Mouse (Mus musculus) kidney, adult 2 months (tissue): ENCODE measurements around the gene Spout1. TPM values are rescaled to one million over a fixed set of nuclear protein-coding genes. Genes with fewer than 3 reads are reported as not detected.
"Not testable (repeated sequence)": the region's sequence is repeated elsewhere in the genome, so short reads cannot be mapped to it uniquely, and the experiment has no call there.

ENCODE experiments used
- DNase-seq: peaks from one replicate; pipeline ENCODE4 v3.0.0; 2021
- H3K27ac ChIP-seq: fragments of 200-500 bp; 2 replicates; pipeline ENCODE4 v1.5.1; 2012; ENCODE audit warnings: low read depth, low read length, control low read depth, inconsistent platforms; ENCODE audit not compliant: insufficient read depth
- H3K27me3 ChIP-seq: fragments of 200-500 bp; replicated peaks from 2 replicates; pipeline ENCODE4 v1.6.1; 2012; ENCODE audit warnings: mild to moderate bottlenecking, moderate library complexity, low read length, inconsistent platforms; ENCODE audit not compliant: control insufficient read depth, insufficient read depth
- H3K36me3 ChIP-seq: fragments of 200-500 bp; 2 replicates; pipeline ENCODE4 v1.6.1; 2012; ENCODE audit warnings: mild to moderate bottlenecking, moderate library complexity, low read length, inconsistent platforms; ENCODE audit not compliant: control insufficient read depth, insufficient read depth
- H3K4me1 ChIP-seq: fragments of 200-500 bp; 2 replicates; pipeline ENCODE4 v1.6.1; 2011; ENCODE audit warnings: low read length; ENCODE audit not compliant: control insufficient read depth, insufficient read depth
- H3K4me3 ChIP-seq: fragments of 200-500 bp; 2 replicates; pipeline ENCODE4 v1.5.1; 2011; ENCODE audit warnings: mild to moderate bottlenecking, low read depth, low read length, control low read depth; ENCODE audit not compliant: insufficient read depth
- CTCF ChIP-seq: fragments of 200-500 bp; conservative IDR thresholded peaks from 2 replicates; pipeline ENCODE4 v1.5.1; 2011; ENCODE audit warnings: low read depth, mild to moderate bottlenecking, control low read depth, low read length, moderate library complexity, mixed read lengths; ENCODE audit not compliant: insufficient read depth, insufficient read length
- POLR2A ChIP-seq: fragments of 200-500 bp; IDR thresholded peaks from one replicate; pipeline ENCODE4 v1.6.1; 2011; ENCODE audit warnings: low read depth, low read length, control low read depth
- WGBS: fragments of 180-500 bp; shearing (Covaris S2); methylation state at CpG from one replicate; pipeline ENCODE4 v1.1.7; 2018; 5-methylcytosine and 5-hydroxymethylcytosine counted together
- polyA plus RNA-seq: library from polyadenylated mRNA; depleted of rRNA; stranded (reverse); fragments of >200 nt; gene quantifications from 2 replicates; pipeline ENCODE4 v1.2.3, GENCODE M21; 2012

Spout1 gene
- polyA plus RNA-seq, 1 experiment = 23.6 TPM

- Histone ChIP-seq H3K27me3 (no peaks in the 10 kb centered on the region), H3K27ac (no peak overlapping the region), H3K4me1 (peaks cover 16% of the 10 kb centered on the region; the same call in 1 of the 2 replicates), H3K36me3 (peaks cover 12% of the 10 kb centered on the region), H3K4me3 (no peak overlapping the region)
- peak; percentile 44 for DNase-seq
- WGBS = 69% methylated on average over 4 of the region's 4 CpGs
- TF ChIP-seq POLR2A (no peak), CTCF (no peak)
These were observed 33.8 kb downstream of the Spout1 start for GRCm38 (mm10) chr2:30144436-30144835.

- WGBS = 70% methylated on average over 4 of the region's 4 CpGs
- not testable (repeated sequence) for H3K4me3 ChIP-seq, H3K27ac ChIP-seq, H3K27me3 ChIP-seq
- peaks cover 11% of the 10 kb centered on the region for H3K36me3 ChIP-seq
- peaks cover 25% of the 10 kb centered on the region for H3K4me1 ChIP-seq
- DNase-seq = peak; percentile 61
These were observed 38.2 kb downstream of the Spout1 start for GRCm38 (mm10) chr2:30140021-30140420.

GRCm38 (mm10) chr2:30136458-30136857 is 41.8 kb downstream of the Spout1 start:
- no peaks in the 10 kb centered on the region for H3K27me3 ChIP-seq
- H3K36me3 ChIP-seq = peaks cover 8% of the 10 kb centered on the region
- H3K4me1 ChIP-seq = peaks cover 21% of the 10 kb centered on the region
- peak overlapping the region; percentile 72; the same call in 1 of the 2 replicates for H3K27ac ChIP-seq
- TF ChIP-seq CTCF (no peak), POLR2A (no peak)
- peak; percentile 76 for DNase-seq
- 66% methylated on average over 10 of the region's 10 CpGs for WGBS
- no peak overlapping the region for H3K4me3 ChIP-seq

GRCm38 (mm10) chr2:30134928-30135620 is 43.2 kb downstream of the Spout1 start:
- H3K36me3 ChIP-seq = peaks cover 4% of the 10 kb centered on the region; the same call in 1 of the 2 replicates
- H3K4me1 ChIP-seq = peaks cover 24% of the 10 kb centered on the region
- peak; percentile 94 for DNase-seq
- WGBS = 26% methylated on average over 10 of the region's 10 CpGs
- peak overlapping the region; percentile 61 for H3K4me3 ChIP-seq
- no peaks in the 10 kb centered on the region for H3K27me3 ChIP-seq
- TF ChIP-seq POLR2A = no peak
- TF ChIP-seq CTCF = no peak
- peak overlapping the region; percentile 72 for H3K27ac ChIP-seq

- WGBS = 3% methylated on average over 6 of the region's 6 CpGs
- DNase-seq = peak; percentile 46
- Histone ChIP-seq H3K27ac (peak overlapping the region; percentile 72), H3K36me3 (peaks cover 4% of the 10 kb centered on the region; the same call in 1 of the 2 replicates), H3K4me1 (peaks cover 31% of the 10 kb centered on the region), H3K4me3 (peak overlapping the region; percentile 61), H3K27me3 (no peaks in the 10 kb centered on the region)
- TF ChIP-seq CTCF (no peak), POLR2A (no peak)
These were observed 43.9 kb downstream of the Spout1 start for GRCm38 (mm10) chr2:30134378-30134711.

- Histone ChIP-seq H3K27me3 (no peaks in the 10 kb centered on the region), H3K36me3 (peaks cover 4% of the 10 kb centered on the region; the same call in 1 of the 2 replicates), H3K4me3 (peak within 1 kb of the TSS; percentile 61), H3K4me1 (peaks cover 31% of the 10 kb centered on the region), H3K27ac (peak within 1 kb of the TSS; percentile 94)
- TF ChIP-seq POLR2A (peak; percentile 97), CTCF (no peak)
- DNase-seq = peak; percentile 99
- WGBS = under 1% methylated on average over 46 of the region's 46 CpGs
These were observed 44.5 kb downstream of the Spout1 start, which contains the start of gene Tbc1d13 for GRCm38 (mm10) chr2:30133613-30134377. TSS of gene Tbc1d13 (plus strand) at chr2:30133746.
